Mouse (Mus musculus) midbrain, embryonic 14.5 days (tissue): Measurements from ENCODE around the gene Aim2. TPM values are rescaled to one million over a fixed set of nuclear protein-coding genes. Genes with fewer than 3 reads are reported as not detected.
"Not testable (repeated sequence)": the region's sequence is repeated elsewhere in the genome, so short reads cannot be mapped to it uniquely, and the experiment has no call there.

ENCODE experiments used
- ATAC-seq: fragments of 200-750 bp; cut with Nextera tagmentation; 2 replicates; pipeline ENCODE4 v1.8.0; 2017; ENCODE audit warnings: moderate number of reproducible peaks, moderate library complexity; ENCODE audit not compliant: low FRiP score, low TSS enrichment
- DNase-seq: peaks from one replicate; pipeline ENCODE4 v3.0.0-alpha.2; 2015
- H3K27ac ChIP-seq: fragments of 300-500 bp; sonication (generic); replicated peaks from 2 replicates; pipeline ENCODE4 v1.5.1; 2014; ENCODE audit warnings: mild to moderate bottlenecking, low read depth, low read length, moderate library complexity
- H3K27me3 ChIP-seq: fragments of 300-500 bp; sonication (generic); 2 replicates; pipeline ENCODE4 v1.6.1; 2014; ENCODE audit warnings: low read length, control low read depth, mixed read lengths; ENCODE audit not compliant: control insufficient read depth, insufficient read depth
- H3K36me3 ChIP-seq: fragments of 300-500 bp; sonication (generic); 2 replicates; pipeline ENCODE4 v1.6.1; 2014; ENCODE audit warnings: low read length, control low read depth; ENCODE audit not compliant: control insufficient read depth, insufficient read depth
- H3K4me1 ChIP-seq: fragments of 300-500 bp; sonication (generic); 2 replicates; pipeline ENCODE4 v1.6.1; 2014; ENCODE audit warnings: mild to moderate bottlenecking, antibody characterized with exemption, low read length, control low read depth; ENCODE audit not compliant: control insufficient read depth, insufficient read depth
- H3K4me2 ChIP-seq: fragments of 300-500 bp; sonication (generic); 2 replicates; pipeline ENCODE4 v1.6.1; 2014; ENCODE audit warnings: mild to moderate bottlenecking, low read length, moderate library complexity
- H3K4me3 ChIP-seq: fragments of 300-500 bp; sonication (generic); replicated peaks from 2 replicates; pipeline ENCODE4 v1.5.1; 2014; ENCODE audit warnings: low read depth, low read length
- H3K9ac ChIP-seq: fragments of 300-500 bp; sonication (generic); replicated peaks from 2 replicates; pipeline ENCODE4 v1.6.1; 2014; ENCODE audit warnings: mild to moderate bottlenecking, low read length, moderate library complexity
- H3K9me3 ChIP-seq: fragments of 300-500 bp; sonication (generic); 2 replicates; pipeline ENCODE4 v1.6.1; 2016; ENCODE audit warnings: low read length, control low read depth, mixed read lengths; ENCODE audit not compliant: control insufficient read depth
- WGBS: fragments of 180-500 bp; shearing (Covaris S2); extraction: QIAGEN DNeasy Blood & Tissue Kit; methylation state at CpG from one replicate; pipeline ENCODE4 v1.1.7; 2014; 5-methylcytosine and 5-hydroxymethylcytosine counted together
- polyA plus RNA-seq: library from polyadenylated mRNA; unstranded; fragments of >200 nt; fragmentation: Nextera tagmentation; extraction: Ambion mirVana; gene quantifications from 2 replicates; pipeline ENCODE4 v1.2.1, GENCODE M21; 2014

The Aim2 gene
- polyA plus RNA-seq, 1 experiment from 2014 or later: 2.4 TPM

- no peaks in the 10 kb centered on the region for H3K36me3 ChIP-seq
- no peaks in the 10 kb centered on the region for H3K9me3 ChIP-seq
- DNase-seq (no peak), ATAC-seq (no peak)
- no peak overlapping the region for H3K4me3 ChIP-seq
- H3K4me2 ChIP-seq: no peak overlapping the region
- H3K9ac ChIP-seq: no peak overlapping the region
- no peaks in the 10 kb centered on the region for H3K27me3 ChIP-seq
- H3K27ac ChIP-seq: no peak overlapping the region
- 80% methylated on average over 4 of the region's 4 CpGs for WGBS
- H3K4me1 ChIP-seq: no peaks in the 10 kb centered on the region
Observed at GRCm38 (mm10) chr1:173441210-173441609, 90.5 kb downstream of the Aim2 start.

GRCm38 (mm10) chr1:173443061-173443460 lies 92.4 kb downstream of the Aim2 start:
- Histone ChIP-seq H3K9ac (no peak overlapping the region), H3K4me3 (no peak overlapping the region), H3K27ac (no peak overlapping the region), H3K27me3 (no peaks in the 10 kb centered on the region), H3K4me2 (no peak overlapping the region), H3K4me1 (no peaks in the 10 kb centered on the region), H3K9me3 (no peaks in the 10 kb centered on the region), H3K36me3 (no peaks in the 10 kb centered on the region)
- ATAC-seq (no peak), DNase-seq (no peak)
- 86% methylated on average over 1 of the region's 1 CpGs for WGBS

- H3K4me2 ChIP-seq: no peak overlapping the region
- H3K27me3 ChIP-seq: no peaks in the 10 kb centered on the region
- H3K9ac ChIP-seq: no peak overlapping the region
- no peaks in the 10 kb centered on the region for H3K4me1 ChIP-seq
- WGBS: 90% methylated on average over 4 of the region's 4 CpGs
- H3K4me3 ChIP-seq: no peak overlapping the region
- H3K27ac ChIP-seq: no peak overlapping the region
- no peak for DNase-seq
- H3K36me3 ChIP-seq: no peaks in the 10 kb centered on the region
- no peak for ATAC-seq
- H3K9me3 ChIP-seq: no peaks in the 10 kb centered on the region
Observed at GRCm38 (mm10) chr1:173447067-173447466, 96.4 kb downstream of the Aim2 start.

GRCm38 (mm10) chr1:173450621-173451020 lies 99.9 kb downstream of the Aim2 start:
- DNase-seq (no peak), ATAC-seq (no peak)
- H3K27me3 ChIP-seq: no peaks in the 10 kb centered on the region
- H3K9ac ChIP-seq: no peak overlapping the region
- H3K9me3 ChIP-seq: no peaks in the 10 kb centered on the region
- H3K4me1 ChIP-seq: no peaks in the 10 kb centered on the region
- H3K27ac ChIP-seq: no peak overlapping the region
- no peaks in the 10 kb centered on the region for H3K36me3 ChIP-seq
- H3K4me2 ChIP-seq: no peak overlapping the region
- no peak overlapping the region for H3K4me3 ChIP-seq
- WGBS: 96% methylated on average over 4 of the region's 4 CpGs

- WGBS: 92% methylated on average over 5 of the region's 5 CpGs
- Histone ChIP-seq H3K4me1 (no peaks in the 10 kb centered on the region), H3K9me3 (no peaks in the 10 kb centered on the region), H3K27ac (no peak overlapping the region), H3K9ac (no peak overlapping the region), H3K4me3 (no peak overlapping the region), H3K36me3 (no peaks in the 10 kb centered on the region), H3K27me3 (no peaks in the 10 kb centered on the region), H3K4me2 (no peak overlapping the region)
- DNase-seq (no peak), ATAC-seq (no peak)
Observed at GRCm38 (mm10) chr1:173451665-173452064, 101.0 kb downstream of the Aim2 start.

GRCm38 (mm10) chr1:173456139-173456754 lies 105.6 kb downstream of the Aim2 start:
- Histone ChIP-seq H3K9ac (no peak overlapping the region), H3K4me1 (no peaks in the 10 kb centered on the region), H3K27me3 (no peaks in the 10 kb centered on the region), H3K27ac (no peak overlapping the region), H3K36me3 (no peaks in the 10 kb centered on the region), H3K4me3 (no peak overlapping the region), H3K9me3 (no peaks in the 10 kb centered on the region), H3K4me2 (no peak overlapping the region)
- DNase-seq (peak; percentile 83), ATAC-seq (peak; percentile 69; the same call in 1 of the 2 replicates)
- WGBS: 55% methylated on average over 7 of the region's 7 CpGs

GRCm38 (mm10) chr1:173456761-173457160 lies 106.1 kb downstream of the Aim2 start:
- Histone ChIP-seq H3K27me3 (no peaks in the 10 kb centered on the region), H3K36me3 (no peaks in the 10 kb centered on the region), H3K9ac (no peak overlapping the region), H3K4me2 (no peak overlapping the region), H3K4me3 (no peak overlapping the region), H3K27ac (no peak overlapping the region), H3K4me1 (no peaks in the 10 kb centered on the region), H3K9me3 (no peaks in the 10 kb centered on the region)
- DNase-seq (no peak), ATAC-seq (no peak)
- WGBS: 93% methylated on average over 5 of the region's 5 CpGs

GRCm38 (mm10) chr1:173480399-173481181 lies 129.9 kb downstream of the Aim2 start:
- not testable (repeated sequence) for H3K4me2 ChIP-seq, ATAC-seq, H3K27me3 ChIP-seq, H3K4me1 ChIP-seq, DNase-seq, H3K36me3 ChIP-seq, H3K9me3 ChIP-seq, H3K9ac ChIP-seq, H3K4me3 ChIP-seq, H3K27ac ChIP-seq
- 89% methylated on average over 5 of the region's 5 CpGs for WGBS

GRCm38 (mm10) chr1:173481182-173481574 lies 130.5 kb downstream of the Aim2 start:
- H3K27ac ChIP-seq, H3K4me1 ChIP-seq, H3K4me2 ChIP-seq, H3K4me3 ChIP-seq, ATAC-seq, H3K9me3 ChIP-seq, H3K27me3 ChIP-seq, H3K36me3 ChIP-seq, H3K9ac ChIP-seq, DNase-seq: not testable (repeated sequence)
- WGBS: 84% methylated on average over 3 of the region's 3 CpGs
